Mouse (Mus musculus) heart, adult 2 months (tissue): Measurements from ENCODE around the gene Cdh22. TPM values are rescaled to one million over a fixed set of nuclear protein-coding genes. Genes with fewer than 3 reads are reported as not detected.

Source experiments
- DNase-seq, 2 experiments: peaks; one replicate each; pipeline ENCODE4 v3.0.0; 2021
- H3K27ac ChIP-seq: fragments of 200-600 bp; 2 replicates; pipeline ENCODE4 v1.8.1; 2022
- H3K27me3 ChIP-seq: fragments of 200-500 bp; 2 replicates; pipeline ENCODE4 v1.6.1; 2012; ENCODE audit warnings: mild to moderate bottlenecking, low read length, inconsistent platforms, mixed read lengths; ENCODE audit not compliant: control insufficient read depth, insufficient read depth
- H3K36me3 ChIP-seq: fragments of 200-500 bp; 2 replicates; pipeline ENCODE4 v1.6.1; 2012; ENCODE audit warnings: low read length, inconsistent platforms; ENCODE audit not compliant: control insufficient read depth, insufficient read depth
- H3K4me1 ChIP-seq: fragments of 200-500 bp; 2 replicates; pipeline ENCODE4 v1.6.1; 2011; ENCODE audit warnings: low read length; ENCODE audit not compliant: control insufficient read depth, insufficient read depth
- H3K4me3 ChIP-seq: fragments of 200-600 bp; 2 replicates; pipeline ENCODE4 v1.8.1; 2022
- H3K79me2 ChIP-seq: fragments of 200-500 bp; replicated peaks from 2 replicates; pipeline ENCODE4 v1.6.1; 2012; ENCODE audit warnings: mild to moderate bottlenecking, inconsistent platforms, low read length, moderate library complexity, mixed read lengths; ENCODE audit not compliant: control insufficient read depth, insufficient read depth
- H3K9ac ChIP-seq: fragments of 200-500 bp; 2 replicates; pipeline ENCODE4 v1.6.1; 2012; ENCODE audit warnings: low read depth, mild to moderate bottlenecking, control low read depth, inconsistent platforms, low read length, mixed read lengths
- CTCF ChIP-seq: fragments of 200-600 bp; IDR thresholded peaks from 2 replicates; pipeline ENCODE4 v1.8.1; 2022; ENCODE audit warnings: antibody characterized with exemption, mild to moderate bottlenecking, moderate library complexity
- EP300 ChIP-seq: fragments of 200-500 bp; IDR thresholded peaks from 2 replicates; pipeline ENCODE4 v1.6.1; 2011; ENCODE audit warnings: low read depth, low read length, control low read depth; ENCODE audit not compliant: insufficient read depth
- POLR2A ChIP-seq: fragments of 200-500 bp; IDR thresholded peaks from 2 replicates; pipeline ENCODE4 v1.6.1; 2011; ENCODE audit warnings: mild to moderate bottlenecking, low read depth, low read length, control low read depth; ENCODE audit not compliant: insufficient read depth
- WGBS: fragments of 180-500 bp; shearing (Covaris S2); methylation state at CpG from one replicate; pipeline ENCODE4 v1.1.7; 2018; 5-methylcytosine and 5-hydroxymethylcytosine counted together
- intact Hi-C: fragments of 180-260 bp; cut with DNase I; formaldehyde crosslinking; loops from one replicate; pipeline ENCODE4 v1.15.1; 2025
- polyA plus RNA-seq: library from polyadenylated mRNA; depleted of rRNA; stranded (reverse); fragments of >200 nt; gene quantifications from 2 replicates; pipeline ENCODE4 v1.2.3, GENCODE M21; 2012
- total RNA-seq, 2 experiments: library from RNA; stranded (reverse); gene quantifications; 2 replicates each; pipeline ENCODE4 v1.2.3; 2021

The Cdh22 gene
- total and polyA plus RNA-seq, 3 experiments = 0.50 to 1.0 (median 0.65) TPM

DNA sequence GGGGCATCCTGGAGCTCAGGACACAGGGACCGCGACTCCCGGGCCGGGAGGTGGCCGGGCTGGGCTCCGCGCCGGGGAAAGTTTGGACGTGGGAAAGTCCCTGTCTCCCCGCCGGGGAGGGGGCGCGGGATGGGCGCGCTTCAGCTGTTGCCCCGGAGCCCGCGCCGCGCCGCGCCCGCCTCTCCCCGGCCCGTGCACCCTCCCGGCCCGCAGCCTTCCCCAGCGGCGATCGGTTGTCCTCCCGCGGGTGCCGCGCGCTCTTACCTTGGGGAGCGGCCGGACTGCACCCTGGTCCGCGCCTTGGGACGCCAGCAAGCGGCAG lies 401 bp downstream of the Cdh22 start:
- no peak overlapping the region for H3K27ac ChIP-seq
- peak overlapping the region; percentile 28 for H3K9ac ChIP-seq
- no peaks in the 10 kb centered on the region for H3K79me2 ChIP-seq
- no peak for DNase-seq
- peaks cover 10% of the 10 kb centered on the region for H3K27me3 ChIP-seq
- WGBS = 3% methylated on average over 30 of the region's 41 CpGs
- intact Hi-C loops = loop anchor here (2.0 kb wide), 1 partner anchor 155 kb away; no protein-coding TSS in a partner anchor
- peak overlapping the region; percentile 59 for H3K4me3 ChIP-seq
- H3K36me3 ChIP-seq = no peaks in the 10 kb centered on the region
- TF ChIP-seq POLR2A (no peak), EP300 (no peak), CTCF (no peak)
- no peaks in the 10 kb centered on the region for H3K4me1 ChIP-seq

DNA sequence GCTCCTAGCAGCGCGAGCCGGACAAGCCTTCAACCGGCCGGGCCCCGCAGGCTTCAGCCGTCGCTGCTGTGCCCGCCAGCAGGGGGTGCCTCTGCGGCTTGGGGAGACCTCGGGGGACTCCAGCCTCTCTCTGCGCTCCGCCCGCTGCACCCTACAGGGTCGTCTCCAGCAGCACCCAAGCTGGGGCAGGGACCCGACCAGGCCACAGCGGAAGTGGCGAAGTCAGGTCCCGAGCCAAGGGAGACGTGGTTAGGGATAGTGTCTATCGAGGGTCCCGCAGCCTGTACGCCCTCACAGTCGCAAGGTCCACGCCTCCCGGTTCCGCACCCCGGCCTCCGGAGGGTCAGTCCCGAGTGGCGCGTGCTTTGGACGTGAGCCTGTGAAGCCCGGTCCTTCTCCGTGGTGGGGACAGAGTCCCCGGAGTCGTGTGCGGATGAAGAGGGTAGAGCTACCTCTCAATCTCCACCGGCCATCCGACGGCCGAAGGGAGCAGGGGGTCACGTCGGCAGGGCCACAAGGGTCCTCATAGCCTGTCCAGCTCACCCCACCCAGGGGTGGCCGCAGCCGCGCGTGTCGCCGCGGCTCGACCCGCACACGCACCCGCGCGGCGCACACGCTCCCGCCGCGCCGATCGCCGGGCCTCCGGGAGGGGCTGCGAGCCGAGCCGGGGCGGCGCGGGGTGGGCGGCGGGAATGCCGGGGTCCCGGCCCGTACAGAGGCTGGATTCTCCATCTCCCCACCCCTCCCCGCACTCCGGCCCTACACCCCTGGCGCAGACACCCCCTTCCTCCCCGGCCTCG lies 962 bp downstream of the Cdh22 start:
- peaks cover 10% of the 10 kb centered on the region for H3K27me3 ChIP-seq
- peak overlapping the region; percentile 59 for H3K4me3 ChIP-seq
- peak; percentile 53 to 78 for DNase-seq
- no peak overlapping the region for H3K27ac ChIP-seq
- no peak overlapping the region for H3K9ac ChIP-seq
- no peaks in the 10 kb centered on the region for H3K79me2 ChIP-seq
- WGBS = 1% methylated on average over 74 of the region's 82 CpGs
- H3K36me3 ChIP-seq = no peaks in the 10 kb centered on the region
- H3K4me1 ChIP-seq = no peaks in the 10 kb centered on the region
- TF ChIP-seq EP300 (no peak), CTCF (peak; percentile 85)
- intact Hi-C loops = loop anchor here (1.0 to 2.0 kb wide), 3 partner anchors 43 to 155 kb away; no protein-coding TSS in a partner anchor

DNA sequence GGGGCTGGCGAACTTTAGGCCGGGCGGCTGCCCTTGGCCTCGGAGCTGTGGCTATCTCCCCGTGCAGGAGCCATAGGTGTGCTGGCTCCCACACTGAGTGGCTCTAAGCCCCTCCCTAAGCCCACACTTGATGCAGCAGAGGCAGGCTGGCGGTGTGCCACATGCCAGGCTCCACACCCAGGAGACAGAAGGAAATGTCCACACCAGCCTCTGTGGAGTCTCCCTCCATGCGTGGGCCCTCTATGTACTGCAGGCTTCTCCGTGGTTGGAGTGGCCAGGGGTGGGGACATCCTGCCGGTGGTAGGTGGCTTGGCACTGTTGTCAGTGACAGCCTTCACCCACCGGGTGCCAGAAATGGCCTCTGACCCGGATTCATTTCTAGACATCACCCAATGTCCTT lies 5.6 kb downstream of the Cdh22 start:
- intact Hi-C loops = no loop called here
- Histone ChIP-seq H3K27me3 (peaks cover 4% of the 10 kb centered on the region), H3K4me1 (no peaks in the 10 kb centered on the region), H3K79me2 (no peaks in the 10 kb centered on the region), H3K36me3 (no peaks in the 10 kb centered on the region), H3K9ac (no peak overlapping the region), H3K4me3 (no peak overlapping the region), H3K27ac (no peak overlapping the region)
- 74% methylated on average over 11 of the region's 11 CpGs for WGBS
- no peak for DNase-seq
- TF ChIP-seq EP300 (no peak), POLR2A (no peak), CTCF (no peak)

DNA sequence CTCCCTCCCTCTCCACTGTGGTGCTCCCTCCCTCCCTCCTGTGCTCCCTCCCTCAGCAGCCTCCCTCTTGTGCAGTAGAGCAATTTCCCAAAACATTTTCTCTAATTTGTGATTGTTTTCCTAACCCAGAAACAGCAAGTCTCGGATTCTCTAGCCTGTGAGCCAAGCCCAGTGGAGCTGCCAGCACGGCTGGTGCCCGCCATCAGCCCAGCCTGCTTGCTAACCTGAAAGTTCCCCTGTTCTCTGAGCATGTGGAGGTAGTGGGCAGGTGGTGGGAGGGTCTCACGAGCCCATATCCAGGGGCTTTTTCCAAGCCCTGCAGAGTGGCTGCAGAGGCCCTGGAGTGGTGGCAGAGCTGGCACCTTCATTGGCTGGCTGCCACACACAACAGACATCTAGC lies 10.8 kb downstream of the Cdh22 start:
- no peak for DNase-seq
- 57% methylated on average over 4 of the region's 4 CpGs for WGBS
- no peak overlapping the region for H3K27ac ChIP-seq
- no peaks in the 10 kb centered on the region for H3K36me3 ChIP-seq
- no peaks in the 10 kb centered on the region for H3K27me3 ChIP-seq
- TF ChIP-seq POLR2A (no peak), EP300 (no peak), CTCF (no peak)
- intact Hi-C loops = no loop called here
- no peaks in the 10 kb centered on the region for H3K4me1 ChIP-seq
- no peaks in the 10 kb centered on the region for H3K79me2 ChIP-seq
- no peak overlapping the region for H3K4me3 ChIP-seq
- no peak overlapping the region for H3K9ac ChIP-seq

DNA sequence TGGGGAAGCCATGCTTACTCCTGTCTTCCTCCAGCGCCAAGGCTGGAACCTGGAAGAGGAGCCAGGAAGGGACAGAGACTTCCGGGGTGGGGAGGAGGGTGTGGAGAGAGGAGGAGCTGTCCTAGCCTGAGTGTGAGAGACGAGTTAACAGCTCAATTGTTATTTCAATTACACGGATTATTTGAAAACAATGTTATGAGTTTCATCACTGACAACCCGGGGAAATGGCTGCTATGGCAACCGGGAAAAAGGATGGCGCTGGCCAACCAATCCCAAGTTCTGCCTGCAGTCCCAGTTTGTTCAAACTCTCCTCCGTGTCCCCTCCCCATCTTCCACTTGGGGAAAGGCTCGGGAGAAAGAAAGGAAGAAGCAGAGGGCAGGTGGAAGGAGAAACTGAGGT lies 12.7 kb downstream of the Cdh22 start:
- TF ChIP-seq POLR2A (no peak), CTCF (no peak), EP300 (no peak)
- WGBS = 12% methylated on average over 9 of the region's 9 CpGs
- Histone ChIP-seq H3K9ac (no peak overlapping the region), H3K4me1 (no peaks in the 10 kb centered on the region), H3K79me2 (no peaks in the 10 kb centered on the region), H3K36me3 (no peaks in the 10 kb centered on the region), H3K27me3 (no peaks in the 10 kb centered on the region), H3K4me3 (no peak overlapping the region), H3K27ac (no peak overlapping the region)
- DNase-seq = no peak
- intact Hi-C loops = no loop called here

DNA sequence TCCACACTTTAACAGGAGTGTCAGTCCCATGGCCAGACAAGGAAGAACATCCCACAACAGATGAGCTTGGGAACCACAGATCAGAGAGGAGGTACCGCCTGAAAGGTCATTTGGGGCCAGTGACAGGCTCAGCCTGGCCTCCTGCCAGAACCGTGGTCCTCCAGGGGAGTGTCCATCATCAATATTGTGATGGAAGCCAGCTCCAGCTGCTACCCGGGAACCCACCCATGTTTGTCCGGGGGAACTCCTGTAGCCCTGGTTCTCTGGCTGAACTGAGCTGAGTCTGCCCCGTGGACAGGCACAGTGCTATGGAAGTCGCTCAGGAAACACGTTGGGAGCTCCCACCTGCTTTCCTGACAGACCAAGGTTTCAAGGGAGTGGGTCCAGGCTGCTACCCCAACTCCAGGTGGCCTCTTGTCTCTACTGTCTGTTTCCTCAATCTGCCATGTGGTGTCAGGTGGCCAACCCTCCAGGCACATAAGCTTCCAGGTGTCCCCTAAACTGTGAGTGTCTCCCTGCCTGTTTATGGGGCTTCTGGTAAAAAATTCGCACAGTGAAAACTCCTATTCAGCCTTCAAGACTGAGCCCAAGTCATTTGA lies 14.2 kb downstream of the Cdh22 start:
- peaks cover 2% of the 10 kb centered on the region; the same call in 1 of the 2 replicates for H3K27me3 ChIP-seq

More for the DNA sequence above, 14.2 kb downstream of the Cdh22 start:
- no peak overlapping the region for H3K27ac ChIP-seq
- WGBS = 55% methylated on average over 8 of the region's 8 CpGs
- no peaks in the 10 kb centered on the region for H3K79me2 ChIP-seq
- intact Hi-C loops = no loop called here
- no peak overlapping the region for H3K9ac ChIP-seq
- no peaks in the 10 kb centered on the region for H3K36me3 ChIP-seq
- DNase-seq = no peak
- TF ChIP-seq CTCF (no peak), EP300 (no peak), POLR2A (no peak)
- no peak overlapping the region for H3K4me3 ChIP-seq
- no peaks in the 10 kb centered on the region for H3K4me1 ChIP-seq
